Mouse (Mus musculus) ES-Bruce4 (cell line): Measurements from ENCODE around the gene Lpp.

Experiments used
- CTCF ChIP-seq: IDR thresholded peaks from one replicate; pipeline ENCODE4 v1.8.1; 2011; ENCODE audit warnings: low read depth, low read length
- EP300 ChIP-seq: IDR thresholded peaks from 2 replicates; pipeline ENCODE4 v1.6.1; 2011; ENCODE audit warnings: low read depth, low read length; ENCODE audit not compliant: insufficient read depth
- POLR2A ChIP-seq: IDR thresholded peaks from one replicate; pipeline ENCODE4 v1.8.1; 2011; ENCODE audit warnings: low read length; ENCODE audit not compliant: insufficient read depth

GRCm38 (mm10) chr16:24902111-24902510, 508.8 kb downstream of the Lpp start:
- TF ChIP-seq CTCF (no peak), POLR2A (no peak), EP300 (no peak)
